Mouse (Mus musculus): ENCODE data around the gene Cdk7.
A peak's percentile ranks its signal among the peaks of the same experiment; 100 is the strongest.
"Not testable (repeated sequence)": the region's sequence is repeated elsewhere in the genome, so short reads cannot be mapped to it uniquely, and the experiment has no call there.

Gene Cdk7

GRCm38 (mm10) chr13:100730861-100731176 is at the start of gene Cdk7:
Gene Cdk7 (minus strand): TSS chr13:100730939.
- peak; percentile 93 for DNase-seq (ENCODE audit: low spot score)

- DNase-seq (ENCODE audit: low spot score): no peak
Observed at GRCm38 (mm10) chr13:100777491-100777890, 46.8 kb upstream of the Cdk7 start.

GRCm38 (mm10) chr13:100776710-100777109 is 46.0 kb upstream of the Cdk7 start:
- no peak for DNase-seq (ENCODE audit: low spot score)

GRCm38 (mm10) chr13:100776056-100776419 is 45.3 kb upstream of the Cdk7 start:
- DNase-seq (ENCODE audit: low spot score): no peak

- DNase-seq (ENCODE audit: low spot score): peak; percentile 86
Observed at GRCm38 (mm10) chr13:100775252-100776055, 44.7 kb upstream of the Cdk7 start, which contains the start of gene Cenph. Gene Cenph (minus strand): TSS chr13:100775899.

- DNase-seq (ENCODE audit: low spot score): no peak
Observed at GRCm38 (mm10) chr13:100774704-100775103, 44.0 kb upstream of the Cdk7 start.

GRCm38 (mm10) chr13:100755329-100755728 is 24.6 kb upstream of the Cdk7 start:
- no peak for DNase-seq (ENCODE audit: low spot score)

- DNase-seq (ENCODE audit: low spot score): no peak
Observed at GRCm38 (mm10) chr13:100754186-100754585, 23.4 kb upstream of the Cdk7 start.

- DNase-seq (ENCODE audit: low spot score): no peak
Observed at GRCm38 (mm10) chr13:100753011-100753410, 22.3 kb upstream of the Cdk7 start.

GRCm38 (mm10) chr13:100752529-100752928 is 21.8 kb upstream of the Cdk7 start:
- no peak for DNase-seq (ENCODE audit: low spot score)

GRCm38 (mm10) chr13:100751402-100751801 is 20.7 kb upstream of the Cdk7 start:
- DNase-seq (ENCODE audit: low spot score): no peak

GRCm38 (mm10) chr13:100750799-100751198 is 20.1 kb upstream of the Cdk7 start:
- DNase-seq (ENCODE audit: low spot score): no peak

- DNase-seq (ENCODE audit: low spot score): no peak
Observed at GRCm38 (mm10) chr13:100748638-100749037, 17.9 kb upstream of the Cdk7 start.

GRCm38 (mm10) chr13:100746090-100746489 is 15.4 kb upstream of the Cdk7 start:
- DNase-seq (ENCODE audit: low spot score): no peak

GRCm38 (mm10) chr13:100744036-100744744 is 13.5 kb upstream of the Cdk7 start, which contains the start of gene Mrps36:
Gene Mrps36 (minus strand): TSS chr13:100744659.
- DNase-seq (ENCODE audit: low spot score): peak; percentile 94

- no peak for DNase-seq (ENCODE audit: low spot score)
Observed at GRCm38 (mm10) chr13:100743346-100744035, 12.8 kb upstream of the Cdk7 start.

- DNase-seq (ENCODE audit: low spot score): no peak
Observed at GRCm38 (mm10) chr13:100742831-100743230, 12.1 kb upstream of the Cdk7 start.

GRCm38 (mm10) chr13:100732756-100733155 is 2.0 kb upstream of the Cdk7 start:
- no peak for DNase-seq (ENCODE audit: low spot score)

GRCm38 (mm10) chr13:100731462-100732046 is 815 bp upstream of the Cdk7 start:
- not testable (repeated sequence) for DNase-seq (ENCODE audit: low spot score)

- DNase-seq (ENCODE audit: low spot score): no peak
Observed at GRCm38 (mm10) chr13:100730153-100730860, 432 bp downstream of the Cdk7 start.

GRCm38 (mm10) chr13:100728530-100728929 is 2.2 kb downstream of the Cdk7 start:
- DNase-seq (ENCODE audit: low spot score): not testable (repeated sequence)

- DNase-seq (ENCODE audit: low spot score): no peak
Observed at GRCm38 (mm10) chr13:100728086-100728485, 2.7 kb downstream of the Cdk7 start.

Measured in yolk sac, embryonic 10.5 days (tissue).